Mouse (Mus musculus): Measurements from ENCODE around the gene Zfp3. TPM values are rescaled to one million over a fixed set of nuclear protein-coding genes. Genes with fewer than 3 reads are reported as not detected.
"Not testable (repeated sequence)": the region's sequence is repeated elsewhere in the genome, so short reads cannot be mapped to it uniquely, and the experiment has no call there.

Gene Zfp3
- polyA plus RNA-seq, 1 experiment from 2014 or later = 7.9 TPM

- ATAC-seq = no peak
- peak; percentile 38 for TF ChIP-seq CTCF (IDR thresholded peaks at IDR 0.05)
- DNase-seq (ENCODE audit: low read depth, low spot score) = no peak
- in situ Hi-C loops (cut with MboI; ENCODE audit: low pct_unique_long_range_greater_than_20kb) = loop anchor here (5.0 to 10.0 kb wide), 4 partner anchors 68 to 340 kb away; partner anchors contain the start of genes Camta2, Gltpd2 and Pelp1
- ChIA-PET CTCF (interaction anchor here (0.7 to 1.5 kb wide), 10 partner anchors 10 to 228 kb away, joined by 3 to 5 read pairs (median 3); partner anchors contain the start of genes Rnf167 and Slc25a11), POLR2A (interaction anchor here (0.6 to 1.1 kb wide), 2 partner anchors 9 to 10 kb away, joined by 3 to 4 read pairs; partner anchors contain the start of gene Zfp3)
- peaks cover 3% of the 10 kb centered on the region for H3K27me3 ChIP-seq
These were observed 9.1 kb upstream of the Zfp3 start for GRCm38 (mm10) chr11:70754958-70755357.

GRCm38 (mm10) chr11:70755645-70756044, 8.4 kb upstream of the Zfp3 start:
- no peak for DNase-seq (ENCODE audit: low read depth, low spot score)
- no peak for ATAC-seq
- H3K27me3 ChIP-seq = peaks cover under 1% of the 10 kb centered on the region
- peak; percentile 92 for TF ChIP-seq CTCF (IDR thresholded peaks at IDR 0.05)
- POLR2A ChIA-PET = interaction anchor here (1.1 kb wide), 1 partner anchor 11 kb away, joined by 4 read pairs; no protein-coding TSS in a partner anchor
- in situ Hi-C loops (cut with MboI; ENCODE audit: low pct_unique_long_range_greater_than_20kb) = loop anchor here (10.0 kb wide), 1 partner anchor 341 kb away; the partner anchor contains the start of gene Pelp1
- CTCF ChIA-PET = interaction anchor here (0.7 to 1.5 kb wide), 8 partner anchors 10 to 228 kb away, joined by 3 to 5 read pairs (median 3); partner anchors contain the start of genes Rnf167 and Slc25a11

DNA sequence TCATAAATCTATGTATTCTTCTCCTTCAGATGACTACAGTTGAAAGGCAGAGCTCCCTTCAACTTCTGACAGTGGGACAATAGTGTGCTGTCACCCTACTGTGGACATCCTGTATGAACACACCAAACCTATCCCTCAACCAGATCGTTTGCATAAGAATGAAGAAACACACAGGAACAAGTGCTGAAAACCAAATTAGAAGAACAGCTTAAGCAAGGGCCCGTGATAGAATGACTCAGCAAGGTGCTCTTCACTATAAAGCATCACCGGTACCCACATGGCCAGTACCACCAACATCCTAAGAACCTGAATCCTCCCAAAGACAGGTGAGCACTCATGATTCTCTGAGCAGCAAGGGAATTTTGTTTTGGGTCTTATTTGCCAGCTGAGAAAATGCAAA, 3.6 kb upstream of the Zfp3 start:
- POLR2A ChIA-PET = not testable (repeated sequence)

DNA sequence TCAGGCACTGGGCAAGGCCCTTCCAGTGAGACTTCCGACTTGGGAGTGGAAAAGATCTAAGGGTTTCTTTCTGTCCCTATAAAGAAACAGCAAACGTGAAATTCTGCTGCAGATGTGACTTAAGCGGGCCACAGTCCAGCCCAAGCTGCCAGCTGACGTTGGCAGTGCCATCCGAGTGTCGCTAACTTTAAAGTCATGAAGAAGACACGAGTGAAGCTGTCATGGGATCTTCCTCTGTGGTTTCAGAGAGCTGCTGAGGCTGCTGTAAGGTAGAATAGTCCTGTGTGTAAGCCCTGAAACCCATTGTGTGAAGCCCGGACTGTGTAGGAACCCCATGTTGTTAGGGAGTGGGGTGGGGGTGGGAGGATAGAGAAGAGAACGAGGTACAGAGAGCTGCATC, 1.4 kb upstream of the Zfp3 start:
- in situ Hi-C loops (cut with MboI; ENCODE audit: low pct_unique_long_range_greater_than_20kb) = no loop called here
- ChIA-PET POLR2A (no interaction called here), CTCF (no interaction called here)
- ATAC-seq = no peak
- TF ChIP-seq CTCF (IDR thresholded peaks at IDR 0.05) = no peak
- H3K27me3 ChIP-seq = no peaks in the 10 kb centered on the region
- DNase-seq (ENCODE audit: low read depth, low spot score) = no peak

More for the DNA sequence above, 3.6 kb upstream of the Zfp3 start:
- CTCF ChIA-PET; in situ Hi-C loops (cut with MboI; ENCODE audit: low pct_unique_long_range_greater_than_20kb); ATAC-seq; H3K27me3 ChIP-seq; DNase-seq (ENCODE audit: low read depth, low spot score): not testable (repeated sequence)

GRCm38 (mm10) chr11:70763582-70763935, 450 bp upstream of the Zfp3 start:
- ATAC-seq (no peak), DNase-seq (ENCODE audit: low read depth, low spot score) (no peak)
- no peaks in the 10 kb centered on the region for H3K27me3 ChIP-seq
- CTCF ChIA-PET = no interaction called here
- POLR2A ChIA-PET = no interaction called here
- in situ Hi-C loops (cut with MboI; ENCODE audit: low pct_unique_long_range_greater_than_20kb) = no loop called here
- TF ChIP-seq CTCF (IDR thresholded peaks at IDR 0.05) = no peak

- CTCF ChIA-PET = interaction anchor here (3.3 kb wide), 1 partner anchor 11 kb away, joined by 16 read pairs; no protein-coding TSS in a partner anchor
- POLR2A ChIA-PET = interaction anchor here (0.6 kb wide), 1 partner anchor 242 kb away, joined by 3 read pairs; no protein-coding TSS in a partner anchor
- no peak for ATAC-seq
- H3K27me3 ChIP-seq = no peaks in the 10 kb centered on the region
- no peak for DNase-seq (ENCODE audit: low read depth, low spot score)
- in situ Hi-C loops (cut with MboI; ENCODE audit: low pct_unique_long_range_greater_than_20kb) = no loop called here
- TF ChIP-seq CTCF (IDR thresholded peaks at IDR 0.05) = no peak
These were observed 1.9 kb downstream of the Zfp3 start for GRCm38 (mm10) chr11:70765776-70766445.

- POLR2A ChIA-PET = no interaction called here
- DNase-seq (ENCODE audit: low read depth, low spot score) (no peak), ATAC-seq (no peak)
- no peak for TF ChIP-seq CTCF (IDR thresholded peaks at IDR 0.05)
- in situ Hi-C loops (cut with MboI; ENCODE audit: low pct_unique_long_range_greater_than_20kb) = no loop called here
- no peaks in the 10 kb centered on the region for H3K27me3 ChIP-seq
- CTCF ChIA-PET = no interaction called here
These were observed 6.8 kb downstream of the Zfp3 start for GRCm38 (mm10) chr11:70770804-70771203.

DNA sequence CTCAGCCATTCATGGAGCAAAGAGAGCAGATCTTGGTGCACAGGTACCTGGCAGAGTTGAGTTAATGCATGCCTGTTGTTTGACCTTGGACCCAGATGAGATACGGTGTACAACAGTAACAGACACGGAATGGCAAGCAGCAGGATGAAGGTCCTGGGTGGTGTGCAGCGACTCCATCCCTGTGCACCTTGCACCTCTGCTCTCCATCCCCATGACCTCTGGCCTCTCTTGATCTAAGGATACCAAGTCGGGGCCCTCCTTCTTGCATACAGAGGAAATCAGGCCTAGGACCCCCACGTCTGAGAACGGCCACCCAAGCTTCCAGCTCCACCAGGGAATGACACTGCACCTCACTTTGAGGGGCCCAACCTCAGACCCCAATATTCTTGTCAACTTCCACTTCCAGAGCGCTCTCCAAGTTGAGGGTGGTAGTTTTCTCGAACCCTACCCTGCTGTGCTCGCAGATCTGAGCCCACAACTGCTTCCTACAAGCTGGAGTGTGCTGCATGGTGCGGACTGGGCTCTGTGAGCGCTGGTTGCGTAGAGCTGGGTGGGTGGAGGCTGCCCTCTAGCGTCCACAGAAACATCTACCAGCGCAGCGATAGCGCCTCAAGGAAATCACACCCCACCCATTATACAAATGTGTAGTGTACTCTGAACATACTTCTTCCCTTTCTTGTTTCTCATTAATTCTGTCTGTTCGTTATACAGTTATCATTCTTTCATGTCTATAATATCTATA, 13.0 kb downstream of the Zfp3 start:
- in situ Hi-C loops (cut with MboI; ENCODE audit: low pct_unique_long_range_greater_than_20kb) = loop anchor here (5.0 kb wide), 1 partner anchor 35 kb away; the partner anchor contains the start of gene Scimp
- ChIA-PET CTCF (interaction anchor here (0.7 to 3.2 kb wide), 16 partner anchors 10 to 227 kb away, joined by 3 to 22 read pairs (median 4); no protein-coding TSS in a partner anchor), POLR2A (interaction anchor here (0.6 to 1.6 kb wide), 3 partner anchors 93 to 127 kb away, joined by 3 to 5 read pairs (median 4); no protein-coding TSS in a partner anchor)
- ATAC-seq (peak; percentile 51), DNase-seq (ENCODE audit: low read depth, low spot score) (no peak)
- TF ChIP-seq CTCF (IDR thresholded peaks at IDR 0.05) = peak; percentile 75
- H3K27me3 ChIP-seq = no peaks in the 10 kb centered on the region

GRCm38 (mm10) chr11:70777634-70778033, 13.6 kb downstream of the Zfp3 start:
- in situ Hi-C loops (cut with MboI; ENCODE audit: low pct_unique_long_range_greater_than_20kb) = loop anchor here (5.0 kb wide), 1 partner anchor 35 kb away; the partner anchor contains the start of gene Scimp
- no peaks in the 10 kb centered on the region for H3K27me3 ChIP-seq
- ChIA-PET POLR2A (interaction anchor here (0.6 to 1.6 kb wide), 2 partner anchors 94 to 127 kb away, joined by 3 to 4 read pairs; no protein-coding TSS in a partner anchor), CTCF (interaction anchor here (0.8 to 3.2 kb wide), 16 partner anchors 10 to 226 kb away, joined by 3 to 22 read pairs (median 4); no protein-coding TSS in a partner anchor)
- no peak for TF ChIP-seq CTCF (IDR thresholded peaks at IDR 0.05)
- ATAC-seq = peak; percentile 31
- no peak for DNase-seq (ENCODE audit: low read depth, low spot score)

GRCm38 (mm10) chr11:70778058-70778457, 14.0 kb downstream of the Zfp3 start:
- ATAC-seq; POLR2A ChIA-PET; DNase-seq (ENCODE audit: low read depth, low spot score); H3K27me3 ChIP-seq: not testable (repeated sequence)
- peak; percentile 70 for TF ChIP-seq CTCF (IDR thresholded peaks at IDR 0.05)
- CTCF ChIA-PET = interaction anchor here (0.9 to 3.2 kb wide), 17 partner anchors 8 to 226 kb away, joined by 3 to 22 read pairs (median 4); no protein-coding TSS in a partner anchor
- in situ Hi-C loops (cut with MboI; ENCODE audit: low pct_unique_long_range_greater_than_20kb) = loop anchor here (5.0 kb wide), 1 partner anchor 34 kb away; the partner anchor contains the start of gene Scimp

Measured in Patski (cell line).